Mouse (Mus musculus): ENCODE data around the gene Nop2. TPM values are rescaled to one million over a fixed set of nuclear protein-coding genes. Genes with fewer than 3 reads are reported as not detected.
A peak's percentile ranks its signal among the peaks of the same experiment; 100 is the strongest.

The Nop2 gene
- polyA plus RNA-seq, 1 experiment from 2014 or later, result 32.1 TPM

- WGBS (ENCODE audit: insufficient replicate concordance), result under 1% methylated on average over 16 of the region's 16 CpGs
- Histone ChIP-seq H3K27ac (replicated peaks) (peak within 1 kb of the TSS; percentile 83), H3K4me2 (peak within 1 kb of the TSS; percentile 88), H3K9ac (peak within 1 kb of the TSS; percentile 72), H3K27me3 (no peaks in the 10 kb centered on the region), H3K4me1 (replicated peaks) (peaks cover 59% of the 10 kb centered on the region), H3K4me3 (replicated peaks) (peak within 1 kb of the TSS; percentile 81), H3K36me3 (replicated peaks) (peaks cover 42% of the 10 kb centered on the region), H3K9me3 (replicated peaks) (no peaks in the 10 kb centered on the region)
- peak; percentile 93 for ATAC-seq (ENCODE audit: insufficient read depth)
These were observed 13.3 kb downstream of the Nop2 start, which contains the start of gene Iffo1 for GRCm38 (mm10) chr6:125145001-125145400. Iffo1 (plus strand) TSS chr6:125145241.

GRCm38 (mm10) chr6:125145479-125145951, 13.8 kb downstream of the Nop2 start:
- H3K36me3 ChIP-seq (replicated peaks), result peaks cover 37% of the 10 kb centered on the region
- under 1% methylated on average over 35 of the region's 35 CpGs for WGBS (ENCODE audit: insufficient replicate concordance)
- H3K27ac ChIP-seq (replicated peaks), result peak overlapping the region; percentile 83
- no peaks in the 10 kb centered on the region for H3K9me3 ChIP-seq (replicated peaks)
- H3K4me1 ChIP-seq (replicated peaks), result peaks cover 59% of the 10 kb centered on the region
- H3K27me3 ChIP-seq, result no peaks in the 10 kb centered on the region
- ATAC-seq (ENCODE audit: insufficient read depth), result peak; percentile 79
- peak overlapping the region; percentile 81 for H3K4me3 ChIP-seq (replicated peaks)
- peak overlapping the region; percentile 72 for H3K9ac ChIP-seq
- peak overlapping the region; percentile 88 for H3K4me2 ChIP-seq

DNA sequence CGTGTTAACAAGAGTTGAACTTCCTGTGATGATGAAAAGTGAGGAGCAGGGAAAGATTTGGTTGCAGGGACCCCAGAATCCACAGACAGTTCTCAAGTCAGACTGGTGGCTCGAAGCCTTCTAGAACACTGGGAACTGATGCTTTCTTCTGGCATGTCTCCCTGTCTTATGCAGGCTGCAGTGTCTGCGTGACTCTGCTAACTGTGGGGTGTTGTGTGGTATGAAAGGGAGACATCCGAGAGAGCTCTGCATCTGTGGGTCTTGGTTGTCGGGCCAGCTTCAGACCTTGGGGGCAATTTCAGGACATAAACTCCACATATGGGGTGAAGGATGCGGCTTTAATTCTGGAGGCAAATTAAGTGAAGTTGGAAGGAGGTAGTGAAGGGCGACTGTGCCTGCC, 14.4 kb downstream of the Nop2 start:
- no peak overlapping the region for H3K27ac ChIP-seq (replicated peaks)
- peak overlapping the region; percentile 81 for H3K4me3 ChIP-seq (replicated peaks)
- peaks cover 60% of the 10 kb centered on the region for H3K4me1 ChIP-seq (replicated peaks)
- peak overlapping the region; percentile 72 for H3K9ac ChIP-seq
- H3K36me3 ChIP-seq (replicated peaks), result peaks cover 30% of the 10 kb centered on the region
- ATAC-seq (ENCODE audit: insufficient read depth), result no peak
- peak overlapping the region; percentile 88 for H3K4me2 ChIP-seq
- no peaks in the 10 kb centered on the region for H3K27me3 ChIP-seq
- H3K9me3 ChIP-seq (replicated peaks), result no peaks in the 10 kb centered on the region
- WGBS (ENCODE audit: insufficient replicate concordance), result 59% methylated on average over 7 of the region's 7 CpGs

DNA sequence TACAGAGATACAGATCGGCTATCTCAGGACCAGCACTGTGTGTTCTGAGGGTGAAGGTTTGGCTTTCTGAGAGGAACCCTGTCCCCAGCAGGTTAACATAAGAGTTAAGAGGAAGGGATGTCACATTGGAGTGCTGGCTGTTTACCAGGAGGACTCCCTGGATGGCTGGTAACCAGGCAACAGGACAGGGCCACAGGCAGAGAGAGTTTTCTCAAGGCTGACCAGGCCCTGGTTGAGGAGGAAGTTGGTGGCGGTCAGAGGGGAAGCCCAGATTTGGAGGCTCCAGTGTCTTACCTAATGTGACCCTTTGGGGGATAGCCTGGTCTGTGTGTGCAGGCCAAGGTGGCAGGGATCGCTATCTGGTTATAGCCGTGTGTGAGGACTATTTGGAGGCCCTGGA, 15.1 kb downstream of the Nop2 start:
- Histone ChIP-seq H3K27me3 (no peaks in the 10 kb centered on the region), H3K9me3 (replicated peaks) (no peaks in the 10 kb centered on the region), H3K4me3 (replicated peaks) (peak overlapping the region; percentile 81), H3K9ac (no peak overlapping the region; the same call in 1 of the 2 replicates), H3K4me1 (replicated peaks) (peaks cover 65% of the 10 kb centered on the region), H3K36me3 (replicated peaks) (peaks cover 24% of the 10 kb centered on the region), H3K27ac (replicated peaks) (no peak overlapping the region), H3K4me2 (peak overlapping the region; percentile 88)
- WGBS (ENCODE audit: insufficient replicate concordance), result 45% methylated on average over 4 of the region's 4 CpGs
- ATAC-seq (ENCODE audit: insufficient read depth), result no peak

DNA sequence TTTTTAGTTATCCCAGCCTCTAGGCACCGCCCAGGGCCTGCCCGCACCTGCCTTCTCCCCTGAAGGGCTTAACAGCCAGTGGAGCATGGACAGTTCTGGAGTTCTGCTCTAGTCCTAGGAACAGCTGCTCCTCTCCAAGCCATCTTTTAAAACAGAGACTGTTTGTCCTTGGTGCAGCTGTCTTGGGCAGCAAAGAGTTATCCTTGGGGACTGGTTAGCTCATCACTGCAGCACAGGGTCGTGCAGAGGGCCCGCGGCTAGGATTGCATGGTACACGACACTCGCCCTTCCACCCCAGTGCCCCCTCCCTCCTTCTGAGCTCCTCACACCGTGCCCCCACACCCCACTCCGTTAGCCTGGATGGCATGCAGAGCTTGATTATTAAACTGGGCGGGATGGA, 15.6 kb downstream of the Nop2 start:
- no peaks in the 10 kb centered on the region for H3K27me3 ChIP-seq
- peak overlapping the region; percentile 5; the same call in 1 of the 2 replicates for H3K4me2 ChIP-seq
- peaks cover 71% of the 10 kb centered on the region for H3K4me1 ChIP-seq (replicated peaks)
- peaks cover 18% of the 10 kb centered on the region for H3K36me3 ChIP-seq (replicated peaks)
- H3K4me3 ChIP-seq (replicated peaks), result no peak overlapping the region
- 71% methylated on average over 10 of the region's 10 CpGs for WGBS (ENCODE audit: insufficient replicate concordance)
- no peaks in the 10 kb centered on the region for H3K9me3 ChIP-seq (replicated peaks)
- no peak overlapping the region for H3K9ac ChIP-seq
- ATAC-seq (ENCODE audit: insufficient read depth), result no peak
- no peak overlapping the region for H3K27ac ChIP-seq (replicated peaks)

DNA sequence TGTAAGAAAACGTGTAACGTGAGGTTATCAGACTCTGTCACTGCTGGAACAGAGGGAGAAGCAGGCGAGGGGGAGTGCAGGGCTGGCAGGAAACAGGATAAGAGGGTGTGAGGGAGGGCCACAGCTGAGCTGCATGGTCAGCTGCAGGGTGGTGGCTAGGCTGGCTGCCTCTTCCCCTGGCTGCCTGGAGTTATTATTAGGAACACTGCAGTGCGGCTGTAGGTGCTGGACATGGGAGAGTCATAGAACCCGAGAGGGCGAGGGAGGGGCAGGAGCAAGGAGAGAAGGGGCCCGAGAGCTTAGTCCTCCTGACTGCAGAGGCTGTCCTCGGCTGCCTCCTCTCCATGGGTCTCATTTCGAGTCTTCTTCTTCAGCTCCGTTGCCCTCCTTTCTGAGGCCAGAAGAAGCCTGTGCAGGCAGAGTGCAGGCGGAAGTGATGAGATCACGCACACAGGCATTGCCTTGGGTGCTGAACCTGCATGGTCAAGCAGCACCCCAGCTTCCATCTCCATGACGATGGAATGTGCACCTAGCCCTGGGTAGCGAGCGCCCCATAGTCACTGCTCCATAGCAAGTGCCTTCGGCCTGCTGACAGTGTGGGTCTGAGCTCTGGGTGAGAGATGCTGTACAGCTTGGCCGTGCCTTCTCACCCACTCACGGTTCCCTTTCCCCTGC, 16.7 kb downstream of the Nop2 start:
- Histone ChIP-seq H3K9me3 (replicated peaks) (no peaks in the 10 kb centered on the region), H3K36me3 (replicated peaks) (peaks cover 14% of the 10 kb centered on the region), H3K27ac (replicated peaks) (peak overlapping the region; percentile 20; the same call in 1 of the 2 replicates), H3K4me3 (replicated peaks) (no peak overlapping the region), H3K27me3 (no peaks in the 10 kb centered on the region), H3K9ac (no peak overlapping the region; the same call in 1 of the 2 replicates), H3K4me1 (replicated peaks) (peaks cover 81% of the 10 kb centered on the region), H3K4me2 (peak overlapping the region; percentile 30)
- WGBS (ENCODE audit: insufficient replicate concordance), result 42% methylated on average over 18 of the region's 18 CpGs
- ATAC-seq (ENCODE audit: insufficient read depth), result no peak

DNA sequence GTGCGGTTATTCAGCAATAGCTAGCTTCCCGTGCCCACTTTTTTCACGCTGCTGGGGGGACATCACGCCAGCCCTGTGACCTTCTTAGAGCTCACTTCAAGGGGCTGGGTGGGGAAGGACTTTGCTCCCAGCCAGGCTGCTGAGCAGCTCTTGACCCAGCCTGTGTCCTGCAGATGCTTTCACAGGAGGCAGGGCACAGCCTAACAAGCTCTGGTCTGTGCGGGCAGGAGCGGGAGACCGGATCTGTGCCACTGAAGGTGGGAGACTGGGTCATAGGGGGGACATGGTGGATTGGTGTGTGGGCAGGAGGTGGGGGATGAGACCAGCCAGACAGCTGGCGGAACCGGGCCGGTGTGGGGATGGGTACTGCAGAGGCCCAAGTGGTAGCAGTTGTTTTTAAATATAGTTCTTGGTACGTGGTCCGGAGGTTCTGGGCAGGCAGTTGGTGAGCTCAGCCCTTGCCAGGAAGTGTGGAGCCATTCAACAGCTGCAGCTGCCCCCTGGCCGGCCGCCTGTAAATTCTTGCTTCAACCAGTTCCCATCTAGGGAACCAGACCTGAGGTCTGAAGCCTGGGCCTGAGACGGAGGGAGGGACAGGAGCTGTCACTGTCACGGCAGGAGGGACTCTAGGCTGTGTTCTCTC, 17.3 kb downstream of the Nop2 start:
- Histone ChIP-seq H3K27me3 (no peaks in the 10 kb centered on the region), H3K9ac (no peak overlapping the region), H3K4me1 (replicated peaks) (peaks cover 82% of the 10 kb centered on the region), H3K4me2 (no peak overlapping the region), H3K4me3 (replicated peaks) (no peak overlapping the region), H3K36me3 (replicated peaks) (peaks cover 12% of the 10 kb centered on the region), H3K27ac (replicated peaks) (peak overlapping the region; percentile 20; the same call in 1 of the 2 replicates), H3K9me3 (replicated peaks) (no peaks in the 10 kb centered on the region)
- no peak for ATAC-seq (ENCODE audit: insufficient read depth)
- WGBS (ENCODE audit: insufficient replicate concordance), result 61% methylated on average over 16 of the region's 16 CpGs

- no peak overlapping the region for H3K4me2 ChIP-seq
- 73% methylated on average over 7 of the region's 7 CpGs for WGBS (ENCODE audit: insufficient replicate concordance)
- ATAC-seq (ENCODE audit: insufficient read depth), result no peak
- no peak overlapping the region for H3K4me3 ChIP-seq (replicated peaks)
- H3K27me3 ChIP-seq, result no peaks in the 10 kb centered on the region
- H3K4me1 ChIP-seq (replicated peaks), result peaks cover 78% of the 10 kb centered on the region
- H3K9ac ChIP-seq, result no peak overlapping the region
- no peak overlapping the region for H3K27ac ChIP-seq (replicated peaks)
- peaks cover 8% of the 10 kb centered on the region for H3K36me3 ChIP-seq (replicated peaks)
- no peaks in the 10 kb centered on the region for H3K9me3 ChIP-seq (replicated peaks)
These were observed 17.9 kb downstream of the Nop2 start for GRCm38 (mm10) chr6:125149569-125149950.

GRCm38 (mm10) chr6:125152212-125153017, 20.7 kb downstream of the Nop2 start:
- H3K27ac ChIP-seq (replicated peaks), result no peak overlapping the region
- ATAC-seq (ENCODE audit: insufficient read depth), result peak; percentile 37
- H3K4me2 ChIP-seq, result peak overlapping the region; percentile 35
- no peaks in the 10 kb centered on the region for H3K27me3 ChIP-seq
- H3K4me3 ChIP-seq (replicated peaks), result no peak overlapping the region
- H3K9me3 ChIP-seq (replicated peaks), result no peaks in the 10 kb centered on the region
- peaks cover 75% of the 10 kb centered on the region for H3K4me1 ChIP-seq (replicated peaks)
- H3K9ac ChIP-seq, result no peak overlapping the region
- 35% methylated on average over 22 of the region's 22 CpGs for WGBS (ENCODE audit: insufficient replicate concordance)
- H3K36me3 ChIP-seq (replicated peaks), result peaks cover 16% of the 10 kb centered on the region

DNA sequence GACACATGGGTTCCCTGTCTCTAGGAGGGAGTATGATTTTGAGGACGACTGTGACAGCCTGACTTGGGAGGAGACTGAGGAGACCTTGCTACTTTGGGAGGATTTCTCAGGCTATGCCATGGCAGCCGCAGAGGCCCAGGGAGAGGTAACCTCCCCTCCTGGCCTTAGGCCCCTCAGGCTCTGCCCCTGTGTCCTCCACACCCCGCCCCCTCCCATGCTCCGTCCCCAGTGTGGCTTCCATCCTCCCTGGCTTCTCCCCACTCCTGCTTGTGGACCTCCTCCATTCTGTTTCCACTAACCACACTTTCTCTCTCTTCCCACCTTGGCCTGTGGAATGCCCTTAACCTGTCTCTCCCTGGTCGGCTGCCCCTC, 21.3 kb downstream of the Nop2 start:
- ATAC-seq (ENCODE audit: insufficient read depth), result no peak; the same call in 1 of the 2 replicates
- 56% methylated on average over 5 of the region's 5 CpGs for WGBS (ENCODE audit: insufficient replicate concordance)
- H3K9ac ChIP-seq, result no peak overlapping the region
- no peaks in the 10 kb centered on the region for H3K9me3 ChIP-seq (replicated peaks)
- H3K4me3 ChIP-seq (replicated peaks), result no peak overlapping the region
- 0 out of 2 replicates have a peak overlapping the region, but pooled peaks have one; percentile 19 for H3K27ac ChIP-seq (replicated peaks)
- no peaks in the 10 kb centered on the region for H3K27me3 ChIP-seq
- no peak overlapping the region for H3K4me2 ChIP-seq
- H3K4me1 ChIP-seq (replicated peaks), result peaks cover 71% of the 10 kb centered on the region
- H3K36me3 ChIP-seq (replicated peaks), result peaks cover 22% of the 10 kb centered on the region

GRCm38 (mm10) chr6:125153682-125154081, 22.0 kb downstream of the Nop2 start:
- H3K4me1 ChIP-seq (replicated peaks), result peaks cover 64% of the 10 kb centered on the region
- no peak overlapping the region for H3K4me3 ChIP-seq (replicated peaks)
- H3K9me3 ChIP-seq (replicated peaks), result no peaks in the 10 kb centered on the region
- no peak overlapping the region for H3K4me2 ChIP-seq
- H3K9ac ChIP-seq, result no peak overlapping the region
- WGBS (ENCODE audit: insufficient replicate concordance), result 76% methylated on average over 4 of the region's 4 CpGs
- H3K36me3 ChIP-seq (replicated peaks), result peaks cover 26% of the 10 kb centered on the region
- no peak overlapping the region for H3K27ac ChIP-seq (replicated peaks)
- ATAC-seq (ENCODE audit: insufficient read depth), result no peak
- H3K27me3 ChIP-seq, result no peaks in the 10 kb centered on the region

Measured in liver, embryonic 15.5 days (tissue).